13 mouse cellular contexts compared by ENCODE assay signal in genomic region chr2:124332890-124333289, GRCm38 (mm10).
"Had no signal": no experiment of that assay in that cellular context is flagged by ENCODE, and none has a peak within 500 bp of the region (broad histone marks: within the 10 kb centered on the region; RNA-seq: fewer than 3 reads in every experiment).

No protein-coding gene starts in this region.

- H3K36me3 ChIP-seq: limb, embryonic 12.5 days; liver, embryonic 13.5 days; midbrain, embryonic 15.5 days; neural tube, embryonic 12.5 days had no signal

- H3K9me3 ChIP-seq: limb, embryonic 12.5 days; liver, embryonic 13.5 days; midbrain, embryonic 15.5 days; neural tube, embryonic 12.5 days had no signal

- H3K4me3 ChIP-seq: limb, embryonic 12.5 days; liver, embryonic 13.5 days; megakaryocyte, embryonic 14.5 days; midbrain, embryonic 15.5 days; neural tube, embryonic 12.5 days had no signal

- H3K27ac ChIP-seq: limb, embryonic 12.5 days; liver, embryonic 13.5 days; macrophage; midbrain, embryonic 15.5 days; neural tube, embryonic 12.5 days; stomach, postnatal 0 days had no signal

- H3K4me2 ChIP-seq: limb, embryonic 12.5 days; liver, embryonic 13.5 days; midbrain, embryonic 11.5 days; midbrain, embryonic 15.5 days; neural tube, embryonic 12.5 days had no signal

- H3K9ac ChIP-seq: limb, embryonic 12.5 days; liver, embryonic 13.5 days; liver, postnatal 0 days; midbrain, embryonic 15.5 days; neural tube, embryonic 12.5 days had no signal

- ATAC-seq: liver, postnatal 0 days; midbrain, embryonic 15.5 days had no signal

- H3K4me1 ChIP-seq: limb, embryonic 12.5 days; liver, embryonic 13.5 days had no signal

- DNase-seq: kidney, postnatal 25 days; layer of hippocampus, adult 9-11 months; liver; liver, embryonic 13.5 days; liver, postnatal 0 days; thymus, postnatal 4 days had no signal

- H3K27me3 ChIP-seq: limb, embryonic 12.5 days; liver, embryonic 13.5 days; megakaryocyte, embryonic 14.5 days; midbrain, embryonic 15.5 days; neural tube, embryonic 12.5 days had no signal
